Mouse (Mus musculus) hindlimb bud, embryonic 11.5 days (tissue): ENCODE measurements at regions not wholly inside any gene's neighbourhood (a gene's known extent, or its start where the extent isn't known, plus 50 kb on each side); places are given as distances from the start of the nearest gene placed in this dataset.

Source experiments
- DNase-seq: peaks from one replicate; pipeline ENCODE4 v3.0.0-alpha.2; 2012; ENCODE audit warnings: low read depth, low spot score; ENCODE audit errors: extremely low spot score

- no peak for DNase-seq
These were observed 266.0 kb downstream of the Cd109 start for GRCm38 (mm10) chr9:78881307-78881790.

- DNase-seq = no peak
These were observed 287.9 kb downstream of the Cd109 start for GRCm38 (mm10) chr9:78903211-78903610.

- DNase-seq = no peak
These were observed 302.0 kb downstream of the Cd109 start for GRCm38 (mm10) chr9:78917336-78917735.

- no peak for DNase-seq
These were observed 310.7 kb downstream of the Cd109 start for GRCm38 (mm10) chr9:78925977-78926593.

GRCm38 (mm10) chr9:78941648-78942047, 326.3 kb downstream of the Cd109 start:
- no peak for DNase-seq

- no peak for DNase-seq
These were observed 349.5 kb downstream of the Cd109 start for GRCm38 (mm10) chr9:78964813-78965212.

GRCm38 (mm10) chr9:78965226-78965950, 350.0 kb downstream of the Cd109 start:
- peak; percentile 3 for DNase-seq

- DNase-seq = no peak
These were observed 356.4 kb downstream of the Cd109 start for GRCm38 (mm10) chr9:78971731-78972130.

- no peak for DNase-seq
These were observed 368.4 kb downstream of the Cd109 start for GRCm38 (mm10) chr9:78983734-78984133.

GRCm38 (mm10) chr9:78985184-78985864, 370.0 kb downstream of the Cd109 start:
- no peak for DNase-seq

GRCm38 (mm10) chr9:78991310-78991709, 376.0 kb downstream of the Cd109 start:
- DNase-seq = no peak

- no peak for DNase-seq
These were observed 385.7 kb downstream of the Cd109 start for GRCm38 (mm10) chr9:79001081-79001480.

- no peak for DNase-seq
These were observed 386.6 kb downstream of the Cd109 start for GRCm38 (mm10) chr9:79001930-79002329.

- no peak for DNase-seq
These were observed 389.1 kb downstream of the Cd109 start for GRCm38 (mm10) chr9:79004296-79004980.

- DNase-seq = no peak
These were observed 406.9 kb downstream of the Cd109 start for GRCm38 (mm10) chr9:79022291-79022690.

GRCm38 (mm10) chr9:79028234-79028633, 412.9 kb downstream of the Cd109 start:
- peak; percentile 10 for DNase-seq

- DNase-seq = no peak
These were observed 414.1 kb downstream of the Cd109 start for GRCm38 (mm10) chr9:79029456-79029855.

- no peak for DNase-seq
These were observed 420.3 kb downstream of the Cd109 start for GRCm38 (mm10) chr9:79035677-79036076.

GRCm38 (mm10) chr9:79037054-79037453, 421.7 kb downstream of the Cd109 start:
- no peak for DNase-seq

- DNase-seq = no peak
These were observed 423.6 kb downstream of the Cd109 start for GRCm38 (mm10) chr9:79038971-79039370.

- no peak for DNase-seq
These were observed 429.0 kb downstream of the Cd109 start for GRCm38 (mm10) chr9:79044344-79044743.
